Mouse (Mus musculus) lung, adult 18-20 months (tissue): ENCODE results near the gene Ubl3.

ENCODE experiments used
- DNase-seq, 2 experiments: peaks; one replicate each; pipeline ENCODE4 v3.0.0; 2022; ENCODE audit warnings: mixed read lengths in 2 of 2

Ubl3 gene

GRCm38 (mm10) chr5:148523202-148523971 is 29.2 kb downstream of the Ubl3 start:
- no peak for DNase-seq

- no peak for DNase-seq
Measured at GRCm38 (mm10) chr5:148522378-148522777, 30.2 kb downstream of the Ubl3 start.

GRCm38 (mm10) chr5:148517445-148517844 is 35.1 kb downstream of the Ubl3 start:
- DNase-seq: no peak

GRCm38 (mm10) chr5:148512042-148512640 is 40.4 kb downstream of the Ubl3 start:
- peak; percentile 50 to 73 for DNase-seq

GRCm38 (mm10) chr5:148510265-148510664 is 42.3 kb downstream of the Ubl3 start:
- no peak for DNase-seq

- no peak for DNase-seq
Measured at GRCm38 (mm10) chr5:148509731-148510130, 42.9 kb downstream of the Ubl3 start.

GRCm38 (mm10) chr5:148508901-148509604 is 43.5 kb downstream of the Ubl3 start:
- peak; percentile 76 to 81 for DNase-seq

- no peak for DNase-seq
Measured at GRCm38 (mm10) chr5:148505381-148505780, 47.2 kb downstream of the Ubl3 start.

- DNase-seq: no peak
Measured at GRCm38 (mm10) chr5:148502237-148502636, 50.4 kb downstream of the Ubl3 start.

- no peak for DNase-seq
Measured at GRCm38 (mm10) chr5:148501228-148501957, 51.2 kb downstream of the Ubl3 start.

GRCm38 (mm10) chr5:148500516-148500915 is 52.1 kb downstream of the Ubl3 start:
- peak in 1 of 2 experiments; percentile 39 for DNase-seq

GRCm38 (mm10) chr5:148499616-148500015 is 53.0 kb downstream of the Ubl3 start:
- no peak for DNase-seq

- DNase-seq: no peak
Measured at GRCm38 (mm10) chr5:148495991-148496390, 56.6 kb downstream of the Ubl3 start.

GRCm38 (mm10) chr5:148495173-148495572 is 57.4 kb downstream of the Ubl3 start:
- DNase-seq: peak; percentile 57 to 63

- DNase-seq: no peak
Measured at GRCm38 (mm10) chr5:148494249-148494648, 58.3 kb downstream of the Ubl3 start.

- DNase-seq: no peak
Measured at GRCm38 (mm10) chr5:148493025-148493424, 59.6 kb downstream of the Ubl3 start.

- no peak for DNase-seq
Measured at GRCm38 (mm10) chr5:148490391-148490790, 62.2 kb downstream of the Ubl3 start.

GRCm38 (mm10) chr5:148489724-148490193 is 62.8 kb downstream of the Ubl3 start:
- peak in 1 of 2 experiments; percentile 37 for DNase-seq

GRCm38 (mm10) chr5:148488891-148489723 is 63.5 kb downstream of the Ubl3 start:
- DNase-seq: peak; percentile 70 to 75

GRCm38 (mm10) chr5:148486202-148486601 is 66.4 kb downstream of the Ubl3 start:
- peak in 1 of 2 experiments; percentile 28 for DNase-seq

- no peak for DNase-seq
Measured at GRCm38 (mm10) chr5:148481745-148482144, 70.8 kb downstream of the Ubl3 start.

- DNase-seq: no peak
Measured at GRCm38 (mm10) chr5:148474346-148474745, 78.2 kb downstream of the Ubl3 start.
